Mouse (Mus musculus) adrenal gland, postnatal 14 days (tissue): Measurements from ENCODE around the gene Tfam. TPM values are rescaled to one million over a fixed set of nuclear protein-coding genes. Genes with fewer than 3 reads are reported as not detected.

Experiments used
- DNase-seq: peaks from one replicate; pipeline ENCODE4 v3.0.0; 2021; ENCODE audit warnings: mixed read lengths
- long read RNA-seq, 2 experiments: library from polyadenylated mRNA; stranded (forward); transcript quantifications; one replicate each; pipeline ENCODE4 v2.0.0; 2021
- total RNA-seq: library from RNA; stranded (reverse); gene quantifications from 2 replicates; pipeline ENCODE4 v1.2.3, GENCODE M21; 2021

Gene Tfam
- 66.3 and 70.1 TPM in 2 replicates for total RNA-seq
- long read RNA-seq, experiment 1, full-length matches to known transcripts: 48 of 54 reads
- long read RNA-seq, experiment 1, partial matches to known transcripts: 2 of 54 reads
- long read RNA-seq, experiment 1, other reads (novel, unspliced or antisense): 4 of 54 reads
- long read RNA-seq, experiment 2, full-length matches to known transcripts: 29 of 31 reads
- long read RNA-seq, experiment 2, partial matches to known transcripts: 1 of 31 reads
- long read RNA-seq, experiment 2, other reads (novel, unspliced or antisense): 1 of 31 reads

- no peak for DNase-seq
Measured at GRCm38 (mm10) chr10:71238240-71238554, at the start of gene Tfam. Gene Tfam, minus strand, starts transcription at chr10:71238280.

- DNase-seq: peak; percentile 94
Measured at GRCm38 (mm10) chr10:71285126-71285580, 47.1 kb upstream of the Tfam start, which contains the start of gene Ube2d1. Gene Ube2d1, minus strand, starts transcription at chr10:71285262.

DNA sequence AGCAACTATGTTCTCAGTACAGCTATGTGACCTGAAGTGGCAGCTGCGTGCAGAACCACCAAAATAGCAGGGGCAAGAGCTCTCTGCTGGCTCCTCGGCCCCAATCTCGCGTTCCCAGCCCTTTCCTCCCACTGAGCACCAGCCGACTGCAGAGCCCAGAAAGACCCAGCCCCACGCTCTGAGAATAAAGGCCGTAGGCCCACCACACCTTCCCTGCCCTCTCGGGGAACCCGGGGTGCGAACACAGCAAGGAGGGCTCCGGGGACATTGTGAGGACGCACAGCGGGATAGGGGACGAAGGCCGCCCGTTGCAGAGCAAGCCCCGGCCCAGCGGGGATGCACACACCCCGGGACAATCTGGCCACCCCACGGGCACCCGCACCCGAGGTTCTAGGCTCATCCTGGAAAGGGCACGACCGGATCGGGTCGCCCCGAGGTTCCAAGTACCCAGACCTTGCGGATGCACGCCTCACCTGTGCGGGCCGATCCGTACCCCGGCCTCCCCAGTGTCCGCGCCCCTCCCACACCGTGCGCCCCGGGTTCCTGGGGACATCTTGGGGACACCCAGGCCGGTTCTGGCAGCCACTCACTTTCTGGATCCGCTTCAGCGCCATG is 46.5 kb upstream of the Tfam start:
- DNase-seq: no peak

- no peak for DNase-seq
Measured at GRCm38 (mm10) chr10:71284131-71284510, 46.0 kb upstream of the Tfam start.

DNA sequence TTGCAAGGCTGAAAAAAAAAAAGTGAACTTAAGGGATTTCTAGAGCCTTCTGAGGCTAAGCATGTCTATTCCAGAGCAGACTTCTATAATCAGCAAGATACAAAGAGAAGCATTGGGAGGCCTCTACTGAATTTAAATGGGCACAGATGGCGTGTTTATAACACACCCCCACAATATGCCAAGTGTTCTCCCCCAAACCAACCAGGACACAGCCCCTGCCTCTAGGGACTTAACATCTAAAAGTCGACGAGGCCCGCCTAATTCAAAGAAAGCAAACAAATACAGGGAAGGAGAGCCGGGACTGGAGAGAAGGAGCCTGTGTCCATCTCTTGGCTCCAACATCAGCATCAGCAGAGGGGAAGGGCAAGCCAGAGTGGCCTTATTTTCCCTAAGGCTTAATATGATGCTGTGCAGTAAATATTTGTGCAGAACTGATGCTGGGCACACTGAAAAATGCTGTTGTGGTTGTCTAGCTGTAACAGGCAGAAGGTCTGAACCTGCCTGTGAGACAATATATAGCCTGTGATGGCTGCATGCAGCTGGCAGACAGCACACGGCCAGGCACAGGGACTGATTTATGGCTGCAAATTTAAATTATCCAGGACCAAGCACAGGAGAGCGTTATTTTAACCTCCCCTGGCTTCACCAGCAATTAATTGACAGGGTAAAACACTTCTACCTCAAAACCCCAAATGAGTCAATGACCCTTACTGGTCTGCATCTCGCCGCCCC is 35.1 kb upstream of the Tfam start:
- no peak for DNase-seq

GRCm38 (mm10) chr10:71267973-71268372 is 29.9 kb upstream of the Tfam start:
- no peak for DNase-seq

DNA sequence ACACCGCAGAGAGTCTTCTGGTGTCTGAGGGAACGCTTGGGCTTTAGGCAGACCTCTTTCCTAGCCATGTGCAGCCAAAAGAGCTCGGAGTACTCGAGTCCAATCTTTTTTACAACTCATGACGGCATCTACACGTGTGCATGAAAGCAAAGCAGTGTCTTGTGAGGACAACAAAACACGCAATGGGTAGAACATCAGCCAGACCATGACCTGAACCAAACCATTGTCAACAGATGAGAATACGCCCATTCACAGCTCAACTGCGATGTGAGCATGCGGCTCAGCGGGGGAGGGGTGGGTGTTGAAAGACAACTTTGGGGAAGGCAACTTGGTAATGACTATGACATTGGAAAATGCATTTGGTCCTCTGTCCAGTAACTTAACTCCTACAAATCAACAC is 29.4 kb upstream of the Tfam start:
- no peak for DNase-seq

DNA sequence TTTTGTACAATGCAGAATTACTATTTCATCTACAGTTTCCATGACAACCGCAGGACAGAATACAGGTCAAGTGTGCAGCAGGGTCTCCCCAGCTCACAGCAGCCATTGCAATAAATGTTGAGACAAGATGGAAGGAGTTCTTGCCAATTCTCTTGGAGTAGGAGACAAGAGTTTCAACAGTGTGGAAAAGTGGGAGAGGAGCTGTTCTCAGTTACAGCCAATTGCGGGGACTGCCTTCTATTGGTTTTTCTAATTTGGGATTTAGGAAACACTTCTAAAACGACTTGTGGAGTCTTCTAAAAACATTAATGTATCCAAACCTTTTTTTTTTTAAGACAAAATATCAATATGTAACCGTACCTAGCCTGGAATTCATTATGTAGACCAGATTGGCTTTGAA is 27.0 kb upstream of the Tfam start:
- no peak for DNase-seq

DNA sequence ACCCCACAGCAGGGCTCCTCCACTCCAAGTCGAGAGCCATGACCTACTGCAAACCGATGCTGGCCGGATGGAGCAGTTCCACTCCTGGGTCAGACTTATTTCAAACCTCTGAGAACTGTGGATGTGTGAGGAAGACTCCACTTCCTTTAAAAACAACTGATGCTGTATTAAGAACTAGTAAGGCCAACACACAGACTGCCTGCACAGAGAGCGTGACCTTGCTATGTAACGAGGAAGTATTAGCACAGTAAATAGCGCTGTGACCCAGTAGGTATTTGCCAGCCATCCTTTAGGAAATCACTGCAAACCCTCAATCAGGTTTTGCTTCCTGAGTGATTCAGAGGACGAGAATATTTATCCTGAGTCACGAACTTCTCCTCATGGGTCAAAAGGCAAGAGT is 23.6 kb upstream of the Tfam start:
- no peak for DNase-seq

GRCm38 (mm10) chr10:71258943-71259342 is 20.9 kb upstream of the Tfam start:
- no peak for DNase-seq

GRCm38 (mm10) chr10:71258516-71258915 is 20.4 kb upstream of the Tfam start:
- DNase-seq: no peak

DNA sequence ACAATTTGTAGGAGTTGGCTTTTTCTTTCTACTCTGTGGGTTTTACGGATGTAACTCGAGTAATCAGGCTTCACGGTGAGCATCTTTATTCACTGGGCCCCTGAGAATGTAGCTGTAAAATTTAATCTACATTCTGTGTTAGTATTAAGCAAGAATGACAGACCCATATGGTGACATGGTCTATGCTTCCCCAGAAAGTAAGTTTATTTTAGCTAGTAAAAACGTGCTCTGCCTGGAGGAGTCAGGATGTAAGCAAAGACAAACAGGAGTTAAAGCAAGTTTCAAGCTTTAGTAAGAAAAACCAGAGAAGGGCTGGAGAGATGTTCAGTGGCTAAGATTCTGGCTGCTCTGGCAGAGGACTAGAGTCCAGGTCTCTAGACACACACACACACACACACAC is 15.1 kb upstream of the Tfam start:
- no peak for DNase-seq

- DNase-seq: no peak
Measured at GRCm38 (mm10) chr10:71252421-71252820, 14.3 kb upstream of the Tfam start.

GRCm38 (mm10) chr10:71251846-71252245 is 13.8 kb upstream of the Tfam start:
- DNase-seq: no peak

GRCm38 (mm10) chr10:71251256-71251655 is 13.2 kb upstream of the Tfam start:
- DNase-seq: no peak

DNA sequence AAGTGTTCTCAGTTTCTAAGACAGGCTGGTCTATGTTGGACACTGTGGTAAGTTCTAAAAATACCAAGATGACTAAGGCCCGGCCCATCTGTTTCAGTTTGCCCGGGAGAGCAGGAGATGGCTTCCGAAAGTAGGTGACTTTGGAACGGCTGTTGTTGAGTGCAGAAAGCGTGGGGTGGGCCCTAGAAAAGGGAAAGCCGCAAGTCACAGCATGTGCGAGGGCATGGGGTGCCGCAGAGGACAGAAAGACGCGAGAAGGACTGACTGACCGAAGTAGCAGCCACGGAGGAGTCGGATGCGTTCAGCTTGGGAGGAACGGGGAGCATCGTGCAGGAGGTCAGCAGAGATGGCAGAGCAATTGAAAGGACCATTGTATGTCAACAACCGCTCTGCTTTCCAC is 12.4 kb upstream of the Tfam start:
- no peak for DNase-seq

DNA sequence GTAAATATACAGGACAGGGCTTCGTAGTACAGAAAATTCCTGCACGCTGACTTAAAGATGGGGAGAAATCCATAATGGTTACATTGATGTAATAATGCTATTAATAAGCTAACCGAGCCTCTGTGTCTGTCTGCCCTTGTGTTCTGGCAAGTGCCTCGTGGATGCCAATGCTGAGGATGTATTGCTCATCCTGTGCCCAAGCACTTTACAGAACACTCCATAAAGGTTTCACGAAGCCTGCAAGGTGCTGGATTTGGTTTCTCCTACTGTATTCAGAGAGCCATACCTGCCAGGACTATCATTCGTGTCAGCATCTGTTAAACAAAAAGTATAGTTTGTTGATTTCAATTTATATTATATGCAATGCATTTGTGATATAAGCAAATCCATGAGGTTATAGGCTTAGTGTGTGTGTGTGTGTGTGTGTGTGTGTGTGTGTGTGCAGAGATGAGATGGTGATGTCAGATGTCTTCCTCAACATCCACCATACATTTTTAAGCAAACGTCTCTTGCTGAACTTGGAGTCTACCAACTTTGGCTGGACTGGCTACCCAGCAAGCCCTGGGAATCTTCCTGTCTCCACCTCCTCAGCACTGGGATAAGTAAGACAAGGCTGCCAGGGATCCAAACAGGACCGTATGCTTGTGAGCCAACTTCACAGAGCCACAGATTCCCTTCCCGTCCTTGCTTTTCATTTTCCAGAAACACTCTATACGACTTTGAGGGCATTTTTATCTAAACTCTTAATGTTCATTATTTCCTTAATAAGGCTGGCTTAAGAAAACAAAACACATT is 11.2 kb upstream of the Tfam start:
- DNase-seq: no peak

GRCm38 (mm10) chr10:71246956-71247355 is 8.9 kb upstream of the Tfam start:
- no peak for DNase-seq

DNA sequence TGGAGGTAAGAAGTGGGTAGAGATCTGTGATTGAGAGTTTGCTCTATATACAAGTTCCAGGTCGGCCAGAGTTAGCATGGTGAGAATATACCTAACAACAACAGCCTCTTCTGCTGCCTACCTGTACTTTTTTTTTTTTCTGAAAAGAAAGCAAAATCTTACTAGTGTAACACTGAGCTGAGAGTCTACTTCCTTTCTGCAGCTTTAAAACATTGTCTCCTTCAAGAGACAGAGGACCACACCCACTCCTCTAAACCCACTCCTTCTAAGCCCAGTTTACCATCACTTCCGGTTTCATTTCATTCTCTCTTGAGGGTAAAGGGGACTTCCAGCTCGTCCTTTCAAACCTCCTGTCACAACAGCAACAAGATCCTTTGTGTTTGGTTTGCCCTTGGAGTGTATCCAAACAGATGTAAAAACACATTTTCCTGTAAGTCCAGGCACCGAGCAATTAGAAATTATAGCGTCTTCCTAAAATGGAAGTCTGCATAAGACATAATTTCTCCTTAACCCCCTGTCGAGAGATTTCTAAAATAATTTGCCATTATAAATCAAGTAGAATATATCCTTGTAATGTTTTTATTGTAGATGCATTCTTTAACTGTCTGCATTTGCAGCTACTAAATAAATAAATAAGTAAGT is 1.5 kb upstream of the Tfam start:
- no peak for DNase-seq

GRCm38 (mm10) chr10:71237516-71238239 is 402 bp downstream of the Tfam start:
- DNase-seq: peak; percentile 99

DNA sequence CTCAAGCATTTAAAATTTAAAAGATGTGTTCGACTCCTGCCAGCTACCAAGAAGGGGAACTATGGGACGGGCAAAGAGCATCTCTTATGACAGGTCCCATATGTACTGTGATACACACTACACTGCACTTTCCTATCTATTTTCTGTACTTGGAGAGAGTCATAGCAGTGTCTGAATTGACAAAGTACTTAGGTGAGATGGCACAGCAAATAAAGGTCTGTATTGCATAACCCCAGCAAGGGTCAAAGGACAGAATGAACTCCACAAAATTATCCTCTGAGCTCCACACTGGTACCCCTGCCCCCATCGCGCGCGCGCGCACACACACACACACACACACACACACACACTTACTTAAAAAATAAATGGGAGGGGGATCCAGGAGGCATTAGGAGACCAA is 4.0 kb downstream of the Tfam start:
- DNase-seq: no peak

- DNase-seq: peak; percentile 90
Measured at GRCm38 (mm10) chr10:71225894-71226293, 12.2 kb downstream of the Tfam start.
